Mouse (Mus musculus): ENCODE results near the gene Snx25. TPM values are rescaled to one million over a fixed set of nuclear protein-coding genes. Genes with fewer than 3 reads are reported as not detected.

Gene Snx25
- polyA plus RNA-seq (2012; rRNA removed), result 23.8 and 25.2 TPM in 2 replicates

DNA sequence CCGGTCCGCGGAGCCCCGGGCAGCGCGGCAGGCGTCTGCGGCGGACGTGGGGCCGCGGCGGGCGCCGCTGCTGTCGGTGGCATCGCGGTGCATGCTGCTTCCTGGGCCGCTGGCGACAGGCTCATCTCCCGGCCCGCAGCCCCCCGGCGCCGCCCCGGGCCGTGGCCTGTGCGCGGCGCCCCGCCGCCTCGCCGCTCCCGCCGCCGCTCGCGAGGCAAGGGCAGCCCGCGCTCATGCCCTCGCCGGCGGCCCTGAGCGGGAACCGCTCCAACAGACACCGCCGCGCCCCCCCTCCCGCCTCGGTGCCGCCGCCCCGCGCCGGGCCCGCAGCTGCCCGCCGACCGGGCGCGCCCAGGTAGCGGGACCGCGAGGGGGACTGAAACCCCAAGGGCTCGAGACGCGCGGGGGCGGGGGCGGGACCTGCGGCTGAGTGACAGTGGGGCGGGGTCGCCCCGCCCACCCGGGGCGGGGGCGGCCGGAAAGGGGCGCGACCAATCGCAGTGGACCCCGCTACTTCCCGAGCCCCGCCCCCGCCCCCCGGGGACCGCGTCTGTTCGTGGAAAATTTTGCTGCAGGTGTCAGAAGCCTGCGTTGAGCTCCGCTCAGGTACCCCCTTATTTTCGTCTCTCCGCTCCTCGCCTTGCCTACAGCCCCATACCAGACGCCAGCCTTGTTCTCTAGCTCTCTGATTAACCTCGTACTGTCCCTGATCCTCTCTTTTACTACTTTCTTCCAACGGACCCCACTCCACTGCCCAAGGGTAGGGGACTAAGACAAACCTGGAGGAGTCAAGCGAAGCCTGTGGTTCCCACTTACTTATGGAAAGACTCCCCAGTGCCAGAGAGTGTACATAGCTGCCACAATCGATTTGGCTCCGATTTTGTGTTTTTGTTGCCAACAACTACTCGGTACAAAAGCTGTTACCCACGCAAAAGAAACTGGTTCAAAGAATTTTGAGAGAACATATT, at the start of gene Snx25:
Gene Snx25 (minus strand): TSS at position 96 of the 968 bp plus-strand sequence.

DNA sequence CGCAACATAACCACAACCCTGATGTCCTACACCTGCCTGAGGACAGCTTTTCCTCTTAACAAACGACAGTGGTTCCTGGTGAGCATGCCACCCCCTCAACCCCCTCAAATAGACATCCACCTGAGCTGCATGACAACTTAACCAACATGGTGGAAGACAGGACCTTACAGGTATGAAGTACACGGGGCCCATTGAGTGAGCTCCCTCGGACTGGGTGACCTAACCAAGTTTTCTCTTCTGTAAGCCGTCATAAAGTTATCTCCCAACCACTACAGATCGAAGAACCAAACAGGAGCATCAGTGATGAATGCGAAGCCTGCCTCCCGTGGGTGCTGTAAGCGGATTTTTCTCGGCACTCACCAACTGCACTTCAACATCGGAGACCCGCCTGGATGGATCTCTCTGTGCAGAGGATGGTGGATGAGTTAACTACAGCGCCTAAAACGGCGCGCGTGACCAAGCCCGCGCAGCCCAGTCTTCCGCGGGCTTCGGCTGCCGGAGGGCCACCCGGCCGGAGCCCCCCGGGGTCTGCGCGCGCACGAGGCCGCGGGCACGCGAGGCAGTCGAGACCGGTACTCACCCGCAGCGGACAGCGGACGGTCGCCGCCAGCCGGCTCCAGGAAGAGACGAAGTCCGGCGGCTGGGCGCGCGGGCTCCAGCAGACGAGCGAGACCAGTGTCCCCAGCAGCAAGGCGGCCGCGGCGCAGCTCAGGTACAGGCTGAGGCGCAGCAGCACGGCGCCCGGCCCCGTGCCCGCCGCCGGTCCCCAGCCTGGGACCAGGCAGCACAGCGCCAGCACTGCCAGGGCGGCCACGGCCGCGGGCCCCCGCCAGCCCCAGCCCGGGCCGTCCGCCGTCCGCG, 527 bp downstream of the Snx25 start, which contains the start of gene Cfap97:
Gene Cfap97 (plus strand): TSS at position 570 of the 861 bp plus-strand sequence.

DNA sequence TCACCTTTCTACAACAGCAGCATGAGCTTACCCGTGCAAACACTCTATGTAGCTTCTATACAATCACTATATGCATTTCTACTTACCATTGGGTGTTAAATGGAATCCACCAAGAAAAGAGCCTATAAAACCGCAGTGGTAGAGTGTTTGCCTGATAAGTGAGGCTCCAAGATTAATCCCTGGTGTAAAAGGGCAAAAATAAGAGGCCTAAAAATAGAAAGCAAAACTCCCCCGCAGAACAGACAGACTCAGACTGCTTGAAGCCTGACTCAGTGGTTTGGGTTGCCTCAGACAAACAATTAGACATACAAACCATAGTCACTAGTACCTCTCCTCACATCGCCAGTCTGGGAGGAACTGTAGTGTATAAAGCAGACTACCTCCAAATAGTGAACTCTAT, 146.4 kb downstream of the Snx25 start, which contains the start of gene Ankrd37:
Gene Ankrd37 (minus strand): TSS at position 112 of the 400 bp plus-strand sequence.

DNA sequence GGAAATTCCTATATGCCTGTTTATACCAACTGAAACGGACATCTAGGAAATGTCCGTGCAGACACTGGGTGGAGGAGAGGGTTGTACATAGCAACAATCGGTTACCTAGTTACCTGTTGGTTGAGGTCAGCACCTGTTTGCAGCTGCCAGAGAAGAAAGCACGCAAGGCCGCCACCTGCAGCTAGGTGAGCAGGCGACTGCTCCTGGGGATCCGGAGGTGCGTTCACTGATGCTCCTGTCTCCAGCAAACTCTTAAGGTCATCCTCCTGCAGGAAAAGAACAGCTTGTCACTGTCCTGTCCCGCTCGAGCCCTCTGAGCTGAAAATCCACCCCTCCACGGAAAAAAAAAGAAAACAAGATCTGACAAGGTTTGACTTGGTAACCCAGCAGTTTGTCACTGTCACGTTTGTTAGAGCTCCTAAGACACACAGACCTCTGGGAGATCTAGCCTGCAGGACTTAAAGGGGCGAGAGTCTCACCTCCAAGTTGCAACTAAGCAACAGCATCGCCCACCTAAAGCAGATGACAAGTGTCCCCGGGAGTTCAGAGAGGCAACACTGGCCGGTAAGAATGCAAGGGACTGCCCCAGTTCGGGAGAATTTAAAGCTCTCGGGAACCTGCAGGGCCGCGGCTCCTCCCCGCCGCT, 152.7 kb downstream of the Snx25 start, which contains the start of gene Lrp2bp:
Gene Lrp2bp (plus strand): TSS at position 166 of the 646 bp plus-strand sequence.

Other genes starting within 250 kb of the Snx25 start
- gene Ccdc110, start 217.5 kb downstream of the Snx25 start, polyA plus RNA-seq (2012; rRNA removed), result 0.10 and 0.20 TPM in 2 replicates
- gene 1700029J07Rik, start 176.9 kb downstream of the Snx25 start, polyA plus RNA-seq (2012; rRNA removed), result 8.7 and 10.1 TPM in 2 replicates
- gene Ufsp2, start 176.6 kb downstream of the Snx25 start, polyA plus RNA-seq (2012; rRNA removed), result 42.9 and 46.7 TPM in 2 replicates
- 0.25 and 0.27 TPM in 2 replicates for gene Lrp2bp, start 152.9 kb downstream of the Snx25 start, polyA plus RNA-seq (2012; rRNA removed)
- gene Ankrd37, start 146.5 kb downstream of the Snx25 start, polyA plus RNA-seq (2012; rRNA removed), result 34.2 and 35.2 TPM in 2 replicates
- gene Cfap97, start 388 bp downstream of the Snx25 start, polyA plus RNA-seq (2012; rRNA removed), result 12.5 and 12.9 TPM in 2 replicates
- 710 and 754 TPM in 2 replicates for gene Slc25a4, start 59.1 kb upstream of the Snx25 start, polyA plus RNA-seq (2012; rRNA removed)
- 0.91 and 1.9 TPM in 2 replicates for gene Helt, start 142.5 kb upstream of the Snx25 start, polyA plus RNA-seq (2012; rRNA removed)